Mouse (Mus musculus): ENCODE measurements around the gene Pakap.

- TF ChIP-seq POLR2A (IDR thresholded peaks at IDR 0.05; ENCODE audit: control insufficient read depth, extremely low read depth, insufficient read depth, low read length, poor library complexity) (no peak), CTCF (IDR thresholded peaks at IDR 0.05; ENCODE audit: borderline replicate concordance, control insufficient read depth, extremely low read depth, insufficient read depth, low read length, poor library complexity) (no peak)
Measured at GRCm38 (mm10) chr4:57557102-57557501, 10.9 kb upstream of the Pakap start.

All from thymus, adult 2 months (tissue).